Mouse (Mus musculus) brain, embryonic 14.5 days (tissue): ENCODE measurements around the gene Sgsm2.

Experiments
- CTCF ChIP-seq: fragments of 200-500 bp; IDR thresholded peaks from 2 replicates; pipeline ENCODE4 v1.5.1; 2012; ENCODE audit warnings: inconsistent platforms, mild to moderate bottlenecking, moderate library complexity, borderline replicate concordance; ENCODE audit not compliant: insufficient read depth, insufficient read length; ENCODE audit errors: extremely low read depth
- POLR2A ChIP-seq: fragments of 200-500 bp; IDR thresholded peaks from 2 replicates; pipeline ENCODE4 v1.6.1; 2012; ENCODE audit warnings: mild to moderate bottlenecking, inconsistent platforms, borderline replicate concordance; ENCODE audit not compliant: poor library complexity, insufficient read depth, insufficient read length, severe bottlenecking; ENCODE audit errors: extremely low read depth

GRCm38 (mm10) chr11:74833536-74834358 lies 63.1 kb downstream of the Sgsm2 start:
- TF ChIP-seq POLR2A (no peak), CTCF (no peak)
